Mouse (Mus musculus): Measurements from ENCODE around the gene Mxra7.

The Mxra7 gene

DNA sequence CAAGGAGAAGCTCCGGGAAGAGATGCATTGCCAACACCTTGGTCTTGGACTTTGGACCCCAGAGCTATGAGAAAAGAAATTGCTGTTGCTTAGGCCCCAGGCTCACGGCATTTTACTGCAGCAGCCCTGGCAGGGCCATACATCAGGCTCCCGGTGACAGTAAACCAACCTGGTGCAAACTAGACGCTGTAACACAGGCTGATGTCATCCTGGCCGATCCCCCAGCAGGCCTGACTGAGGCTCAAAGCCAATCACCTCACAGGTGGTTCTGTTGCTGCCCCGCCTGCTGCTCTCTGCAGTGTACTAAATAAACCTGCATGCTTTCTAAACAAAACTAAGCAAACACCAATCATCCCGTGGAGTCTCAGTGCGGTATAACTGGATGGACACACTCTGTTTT is 9.1 kb downstream of the Mxra7 start:
- DNase-seq (ENCODE audit: low spot score): no peak

DNA sequence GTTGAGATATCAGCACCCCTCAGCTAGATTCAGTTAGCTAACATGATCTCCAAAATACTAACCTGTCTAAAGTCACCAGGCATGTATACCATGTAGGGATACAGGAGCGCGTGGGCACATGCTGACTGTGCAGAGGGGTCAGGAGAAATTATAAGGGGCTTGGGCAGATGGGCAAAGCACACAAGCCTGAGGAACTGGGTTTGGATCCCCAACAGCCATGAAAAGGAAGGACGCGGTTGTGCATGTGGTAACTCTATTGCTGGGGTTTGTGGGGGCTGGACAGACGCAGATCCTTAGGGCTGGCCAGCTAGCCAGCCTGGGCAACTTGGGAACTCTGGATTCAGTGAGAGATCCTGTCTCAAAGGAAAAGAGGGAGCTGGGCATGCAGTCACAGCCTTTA is 10.3 kb downstream of the Mxra7 start:
- DNase-seq (ENCODE audit: low spot score): no peak

DNA sequence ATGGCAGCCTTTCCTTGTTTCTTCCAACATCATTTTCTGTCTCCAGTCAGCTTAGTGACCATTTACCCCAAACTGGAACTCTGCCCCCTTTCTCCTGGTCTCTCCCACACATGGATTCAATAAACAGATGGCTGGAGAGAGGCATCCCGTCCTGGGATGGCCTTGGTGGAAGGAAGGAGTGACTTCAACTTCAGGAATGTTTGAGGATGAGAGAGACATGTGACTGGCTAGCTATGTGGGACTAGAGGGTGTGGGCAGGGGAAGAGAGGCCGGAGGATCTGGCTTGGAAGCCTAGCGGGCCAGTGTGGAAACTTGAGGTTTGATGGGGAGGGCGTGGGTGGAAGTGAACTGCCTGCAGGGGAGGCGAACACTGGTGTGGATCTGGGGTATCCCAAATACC is 11.1 kb downstream of the Mxra7 start:
- DNase-seq (ENCODE audit: low spot score): peak; percentile 57

DNA sequence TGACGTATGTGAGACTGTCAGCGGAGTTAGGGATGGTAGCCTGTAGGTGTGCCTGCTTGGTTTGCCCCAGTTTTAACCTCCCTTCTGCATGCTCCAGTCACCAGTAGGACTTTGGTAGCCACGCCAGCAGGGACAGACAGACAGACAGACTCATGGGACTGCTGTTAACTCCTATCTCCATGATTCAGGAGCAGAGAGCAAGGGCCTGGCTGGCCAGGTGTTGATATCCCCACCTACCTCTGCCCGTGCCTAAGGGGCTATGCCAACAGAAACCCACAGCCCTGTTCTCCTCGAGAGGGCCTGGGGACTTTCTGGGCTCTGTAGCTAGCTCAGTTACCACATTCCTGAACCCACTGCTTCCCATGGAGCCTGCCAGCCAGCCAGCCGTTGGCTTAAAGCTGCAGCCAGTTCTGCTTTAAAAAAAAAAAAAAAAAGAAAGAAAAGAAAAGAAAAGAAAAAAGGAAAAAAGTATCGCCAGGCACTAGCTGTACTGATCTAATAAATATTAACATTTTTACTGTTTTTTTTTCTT is 12.9 kb downstream of the Mxra7 start:
- no peak for DNase-seq (ENCODE audit: low spot score)

DNA sequence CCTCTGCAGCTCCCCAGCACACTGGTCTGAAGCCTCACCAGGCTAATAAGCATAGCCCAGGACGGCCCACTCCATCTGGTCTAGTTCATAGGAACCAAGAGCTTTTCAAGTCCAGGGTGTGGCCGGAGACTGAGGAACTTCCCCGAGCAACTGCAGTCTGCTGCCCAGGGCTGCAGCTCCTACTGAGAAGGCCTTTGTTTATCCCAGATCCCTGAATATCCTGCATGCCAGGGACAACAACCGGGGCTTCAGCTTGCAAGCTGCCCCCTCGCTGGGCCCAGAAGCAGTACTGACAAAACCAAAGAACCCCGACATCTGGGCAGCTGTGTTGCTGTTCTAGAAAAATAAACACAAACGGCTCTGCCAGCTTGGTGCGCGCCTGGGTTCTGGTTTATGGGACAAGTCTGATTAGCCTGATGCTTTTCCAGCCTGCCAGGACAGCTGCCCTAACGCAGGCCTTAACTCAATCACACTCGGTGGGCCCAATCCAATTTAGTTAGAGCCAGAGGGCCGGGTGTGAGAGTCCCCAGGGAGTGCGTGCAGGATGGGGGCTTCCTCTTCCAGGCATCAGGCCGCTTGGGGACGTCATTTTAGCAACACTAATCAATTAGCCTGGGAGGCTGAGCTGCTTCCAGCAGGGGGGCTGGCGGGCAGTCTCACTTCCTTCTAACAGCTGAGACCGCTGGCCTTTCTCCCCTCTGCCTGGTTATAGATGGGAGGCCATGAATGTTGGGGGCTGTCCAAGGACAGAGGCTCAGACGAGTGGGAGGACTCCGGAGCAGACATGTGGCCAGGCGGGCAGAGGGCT is 13.6 kb downstream of the Mxra7 start:
- DNase-seq (ENCODE audit: low spot score): peak; percentile 56

DNA sequence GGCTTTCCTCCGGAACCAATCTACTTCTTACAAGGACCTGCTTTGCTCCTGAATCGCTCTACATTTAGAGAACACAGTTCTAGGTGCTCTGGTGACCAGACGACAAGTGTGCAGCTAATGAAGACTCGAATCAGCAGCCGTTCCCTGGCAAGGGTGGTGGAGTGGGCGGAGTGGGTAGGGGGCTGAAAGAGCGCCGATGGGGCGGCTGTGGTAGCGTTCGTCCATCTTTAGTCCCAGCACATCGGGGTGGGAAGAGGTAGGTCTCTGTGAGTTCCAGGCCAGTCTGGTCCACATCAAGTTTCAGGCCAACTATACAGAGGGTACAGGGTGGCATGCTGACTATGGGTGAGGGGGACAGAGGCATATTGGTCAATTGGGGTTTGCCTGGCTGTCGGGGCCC is 14.2 kb downstream of the Mxra7 start:
- no peak for DNase-seq (ENCODE audit: low spot score)

DNA sequence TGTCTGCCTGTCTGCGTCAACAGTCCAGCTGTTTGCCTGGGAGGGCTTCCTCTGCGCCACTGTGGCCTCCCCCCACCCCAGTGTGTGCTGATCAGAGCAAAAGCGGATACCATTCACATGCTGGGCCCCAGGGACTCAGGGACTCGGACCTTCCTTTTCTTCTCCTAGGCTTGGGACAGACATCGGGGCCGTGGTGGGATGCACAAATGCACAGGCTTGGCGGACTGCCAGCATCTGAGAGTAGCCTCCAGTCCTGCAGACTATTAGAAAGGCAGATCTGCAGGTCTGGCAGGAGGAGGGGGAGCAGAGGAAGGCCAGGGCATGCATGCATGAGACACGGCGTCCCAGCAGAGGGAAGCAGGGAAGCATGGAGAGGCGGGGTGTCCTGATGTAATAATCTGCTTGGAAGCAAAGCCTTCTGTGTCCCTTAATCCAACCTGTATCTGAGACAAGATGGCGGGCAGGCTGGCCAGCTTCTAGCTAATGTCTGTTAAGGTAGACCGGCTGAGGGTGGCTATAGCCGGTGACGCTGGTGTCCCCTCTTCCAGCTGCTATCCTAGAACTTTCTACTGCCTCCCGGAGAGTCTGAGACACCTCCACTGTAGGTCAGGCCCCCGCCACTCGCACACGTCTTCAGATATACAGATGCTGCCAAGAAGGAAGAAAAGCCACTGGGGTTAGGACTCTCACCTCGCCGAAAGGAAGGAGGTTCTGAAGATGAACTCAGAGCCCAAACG is 14.9 kb downstream of the Mxra7 start:
- DNase-seq (ENCODE audit: low spot score): no peak

DNA sequence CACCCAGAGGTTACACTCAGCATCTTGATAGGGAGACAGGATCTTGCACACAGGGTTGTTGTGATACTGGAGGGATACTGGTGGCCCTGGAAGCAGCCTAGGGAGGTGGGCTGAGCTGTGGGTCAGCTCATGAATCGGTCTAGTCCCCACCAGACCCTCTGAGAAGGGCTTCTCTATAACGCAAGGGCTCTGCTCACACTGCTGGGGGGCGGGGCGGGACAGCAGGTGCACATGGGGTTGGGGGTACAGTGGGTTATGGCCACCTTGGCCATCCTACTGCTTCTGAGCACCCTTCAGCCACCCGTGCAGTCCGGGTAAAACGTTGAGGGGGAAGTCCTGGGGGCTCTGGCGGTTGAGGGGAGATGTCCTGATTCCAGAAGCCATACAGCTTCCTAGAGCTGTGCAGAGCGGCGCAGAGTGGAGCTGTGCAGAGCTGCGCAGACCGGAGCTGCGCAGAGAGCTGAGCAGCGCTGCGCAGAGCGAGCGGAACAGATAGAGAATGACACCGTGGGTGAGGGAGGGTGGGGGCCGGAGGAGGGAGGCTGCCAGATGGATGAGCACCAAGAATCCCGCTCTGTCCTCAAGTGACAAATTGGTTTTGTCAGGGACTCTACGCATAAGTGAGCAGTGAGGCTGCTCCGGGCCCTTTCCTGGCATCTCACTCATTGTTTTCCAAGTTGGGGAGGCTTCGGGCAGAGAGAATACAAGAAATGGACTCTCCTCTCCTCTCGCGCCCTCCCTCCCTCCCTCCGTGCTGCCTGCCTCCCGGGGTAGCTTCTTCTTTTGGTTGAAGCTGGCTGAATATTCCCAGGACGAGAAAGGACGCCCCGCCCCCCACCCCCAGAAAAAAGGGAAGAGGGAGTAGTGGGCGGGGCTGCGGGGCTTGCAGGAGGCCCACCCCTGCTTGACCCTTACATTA is 16.6 kb downstream of the Mxra7 start:
- DNase-seq (ENCODE audit: low spot score): peak; percentile 46

DNA sequence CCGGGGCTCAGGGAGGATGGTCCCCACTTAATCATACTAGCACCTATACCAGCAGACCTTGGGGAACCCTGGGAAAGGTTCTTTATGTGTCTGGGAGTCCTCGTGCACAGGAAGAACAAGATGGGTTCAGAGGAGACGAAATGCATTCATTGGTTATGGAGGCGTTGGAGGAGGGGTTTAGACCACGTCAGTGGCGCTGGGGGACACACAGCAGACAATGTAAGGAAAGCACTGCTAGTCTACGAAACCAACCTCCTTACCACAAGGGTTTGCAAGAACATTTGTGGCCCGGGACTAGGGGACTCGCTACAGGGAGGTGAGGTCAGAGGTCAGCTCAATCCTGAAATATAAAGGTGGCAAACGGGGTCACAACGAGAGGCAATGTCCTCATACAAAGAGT is 17.3 kb downstream of the Mxra7 start:
- DNase-seq (ENCODE audit: low spot score): no peak

DNA sequence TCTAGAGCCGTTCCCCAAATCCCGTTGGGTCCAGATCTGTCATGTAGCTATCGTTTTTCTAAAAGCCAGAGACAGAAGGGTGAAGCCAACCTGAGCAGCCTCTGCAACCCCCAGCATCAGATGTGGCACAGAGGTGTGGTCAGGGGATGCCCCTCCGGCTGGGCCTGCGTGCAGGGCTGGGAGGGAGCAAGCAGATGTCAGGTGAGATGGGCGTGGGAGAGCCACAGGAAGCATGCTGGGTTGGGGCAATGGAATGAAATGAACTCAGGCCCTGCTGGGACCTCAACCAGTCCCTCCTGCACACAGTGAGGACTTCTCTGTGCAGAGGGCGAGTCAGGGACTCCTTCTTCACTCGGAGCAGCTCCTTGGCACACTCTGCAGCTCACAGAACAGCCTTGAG is 18.3 kb downstream of the Mxra7 start:
- DNase-seq (ENCODE audit: low spot score): no peak

DNA sequence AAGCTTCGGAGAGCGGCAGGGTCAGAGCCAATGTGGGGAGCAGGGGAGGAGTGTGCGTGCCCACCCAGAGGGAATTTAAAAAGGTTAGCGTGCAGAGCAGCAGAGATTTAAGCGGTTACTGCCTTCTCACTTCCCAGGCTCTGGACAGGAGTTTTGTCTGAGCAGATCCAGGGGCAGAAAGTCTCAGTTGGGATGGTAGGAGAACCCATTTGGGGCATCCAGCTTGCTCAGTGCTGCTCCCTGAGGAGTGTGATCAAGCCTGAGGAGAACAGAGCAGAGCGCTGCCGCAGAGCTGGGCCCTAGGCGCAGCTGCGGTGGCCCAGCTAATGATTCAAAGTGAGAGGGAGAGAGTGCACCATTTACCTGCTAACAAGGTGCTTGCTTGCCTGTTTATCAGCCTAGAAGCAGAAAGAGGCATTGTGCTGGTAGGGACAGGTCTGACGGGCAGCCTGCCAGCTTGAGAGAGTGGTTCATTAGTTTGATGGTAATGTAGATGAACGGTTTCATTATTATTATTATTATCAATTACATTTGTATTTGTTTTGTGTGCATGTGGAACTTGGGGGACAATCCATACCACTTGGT is 18.9 kb downstream of the Mxra7 start:
- no peak for DNase-seq (ENCODE audit: low spot score)

DNA sequence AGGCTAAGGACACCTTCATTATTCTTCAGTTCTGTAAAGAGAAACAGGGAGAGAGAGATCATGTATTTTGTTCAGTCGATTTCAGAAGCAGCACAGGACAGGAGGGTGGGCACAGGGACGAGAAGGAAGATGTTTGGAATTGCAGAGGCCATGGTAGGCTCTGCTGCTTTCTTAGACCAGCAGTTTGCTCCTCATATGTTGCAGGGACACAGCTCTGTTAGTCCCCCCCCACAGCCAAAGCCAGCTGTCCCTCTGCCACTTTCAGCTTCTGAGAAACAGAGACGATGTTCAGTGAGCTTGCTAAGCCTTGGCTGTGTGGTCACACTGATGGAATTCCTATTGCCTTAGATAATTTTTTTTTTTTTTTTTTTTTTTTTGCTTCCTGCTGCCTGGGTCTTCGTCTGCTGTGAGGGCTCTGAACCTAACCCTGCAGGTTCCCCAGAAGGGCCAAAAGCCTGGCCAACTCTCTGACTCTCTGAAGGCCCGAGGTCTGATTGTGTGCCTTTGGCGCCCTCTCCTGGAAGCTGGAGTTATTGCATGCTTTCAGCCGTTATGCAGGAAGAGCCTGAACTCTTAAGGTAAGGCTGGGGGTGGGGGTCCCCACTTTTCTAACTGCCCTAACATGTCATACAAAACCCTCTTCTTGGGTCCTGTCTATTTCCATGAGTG is 19.8 kb downstream of the Mxra7 start:
- DNase-seq (ENCODE audit: low spot score): peak; percentile 85

DNA sequence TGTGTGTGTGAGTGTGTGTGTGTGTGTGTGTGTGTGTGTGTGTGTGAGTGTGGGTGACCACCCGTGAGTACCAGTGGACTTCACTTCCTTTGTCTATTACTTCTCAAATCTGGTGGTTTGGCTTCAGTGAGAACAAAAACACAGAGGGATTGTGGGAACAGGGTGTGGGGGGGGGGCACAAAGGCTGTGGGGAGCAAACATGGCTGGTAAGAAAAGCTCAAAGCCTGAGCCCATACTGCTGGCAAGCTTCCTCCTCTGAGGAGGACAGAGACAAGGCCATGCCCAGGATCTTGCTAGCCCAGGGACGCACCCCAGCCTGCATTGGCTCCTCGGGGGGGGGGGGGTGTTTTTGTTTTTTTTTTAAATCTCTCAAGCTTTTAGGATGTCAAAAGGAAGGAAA is 20.3 kb downstream of the Mxra7 start:
- no peak for DNase-seq (ENCODE audit: low spot score)

DNA sequence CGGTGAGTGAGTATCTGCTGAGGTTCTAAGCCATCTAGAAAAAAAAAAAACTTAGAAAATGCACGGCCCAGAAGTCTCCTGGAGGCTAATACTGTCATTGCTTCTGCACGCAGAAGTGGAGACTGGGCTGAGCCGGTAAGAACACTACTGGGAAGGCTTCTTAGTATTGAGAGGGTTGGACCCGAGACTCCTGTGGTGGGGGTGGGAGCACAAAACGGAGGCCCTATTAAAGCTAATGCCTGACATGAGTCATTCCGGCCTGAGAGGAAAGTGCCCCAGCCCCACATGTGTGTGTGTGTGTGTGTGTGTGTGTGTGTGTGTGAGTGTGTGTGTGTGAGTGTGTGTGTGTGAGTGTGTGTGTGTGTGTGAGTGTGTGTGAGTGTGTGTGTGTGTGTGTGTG is 20.7 kb downstream of the Mxra7 start:
- no peak for DNase-seq (ENCODE audit: low spot score)

DNA sequence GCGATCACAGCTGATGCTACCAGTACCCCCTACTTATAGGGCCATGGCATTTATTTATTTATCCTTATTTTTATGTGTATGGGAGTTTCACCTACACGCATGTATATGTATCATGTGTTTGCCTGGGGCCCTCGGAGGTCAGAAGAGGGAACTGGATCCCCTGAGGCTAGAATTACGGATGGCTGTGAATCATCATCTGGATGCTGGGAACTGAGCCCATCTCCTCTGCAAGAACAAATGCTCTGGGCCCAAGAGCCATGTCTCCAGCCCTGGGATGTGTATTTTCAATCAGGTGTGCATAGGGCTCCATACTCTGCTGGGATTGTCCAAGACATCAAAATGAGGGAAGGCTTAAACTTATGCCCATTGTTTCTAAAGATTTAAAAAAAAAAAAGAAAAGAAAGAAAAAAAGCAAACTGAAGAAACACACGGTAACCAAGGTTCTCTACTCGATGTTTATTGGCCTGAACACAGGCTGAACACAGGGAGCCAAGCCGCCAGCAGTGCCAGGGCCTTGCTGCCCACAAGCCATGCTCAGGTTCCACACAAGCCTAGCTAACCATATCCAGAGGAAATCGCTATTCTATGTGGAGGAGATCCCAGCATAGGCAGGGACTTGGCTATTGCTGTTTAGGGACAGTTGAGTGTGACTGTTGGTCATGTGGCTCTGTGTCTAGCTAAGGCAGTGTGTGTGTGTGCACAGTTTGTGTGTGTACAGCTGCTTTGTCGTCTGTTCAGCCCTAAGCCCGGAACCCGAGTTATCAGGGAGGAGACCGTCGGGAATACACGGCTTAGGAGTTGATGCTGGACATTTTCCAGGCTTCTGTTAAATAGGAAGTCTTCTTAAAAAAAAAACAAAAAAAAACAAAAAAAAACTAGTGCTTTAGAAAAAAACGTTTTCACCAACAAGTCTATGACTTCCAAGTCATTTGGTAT is 21.4 kb downstream of the Mxra7 start:
- DNase-seq (ENCODE audit: low spot score): no peak

DNA sequence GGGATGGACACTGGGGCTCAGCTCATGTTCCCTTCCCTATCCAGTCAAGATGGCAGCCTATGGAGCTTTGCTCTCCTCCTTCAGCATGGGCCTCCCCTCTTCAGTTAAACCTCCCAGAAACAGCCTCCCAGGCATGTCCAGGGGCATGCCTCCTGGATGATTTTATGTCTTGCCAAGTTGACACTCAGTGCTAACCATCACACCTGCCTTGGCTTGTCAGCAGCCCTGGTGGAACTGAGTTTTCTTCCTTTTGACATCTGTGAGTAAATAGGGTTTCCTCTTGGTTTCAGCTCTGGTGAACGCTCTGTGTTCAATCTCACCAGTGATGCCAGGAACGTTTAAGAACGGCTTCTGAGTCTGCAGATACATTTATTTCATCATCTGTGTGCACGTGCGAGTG is 25.1 kb downstream of the Mxra7 start:
- no peak for DNase-seq (ENCODE audit: low spot score)

DNA sequence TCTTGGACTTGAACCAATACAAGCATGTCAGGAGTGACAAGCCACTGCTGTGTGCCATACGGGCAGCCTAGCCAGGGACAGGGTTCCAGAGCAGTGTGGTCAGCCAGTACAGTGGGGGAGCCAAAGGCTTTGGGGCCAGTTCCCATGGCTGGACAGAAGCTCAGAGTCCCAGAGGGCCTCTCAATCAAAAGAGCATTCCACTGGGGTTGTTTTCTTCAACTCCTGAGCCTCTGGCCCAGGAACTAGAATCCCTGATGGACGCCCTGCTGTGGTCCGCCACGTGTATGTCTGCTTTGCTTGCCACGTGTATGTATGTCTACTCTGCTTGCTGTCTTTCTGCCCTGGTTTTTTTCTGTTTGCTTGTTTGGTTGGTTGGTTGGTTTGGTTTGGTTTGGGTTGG is 26.7 kb downstream of the Mxra7 start:
- no peak for DNase-seq (ENCODE audit: low spot score)

DNA sequence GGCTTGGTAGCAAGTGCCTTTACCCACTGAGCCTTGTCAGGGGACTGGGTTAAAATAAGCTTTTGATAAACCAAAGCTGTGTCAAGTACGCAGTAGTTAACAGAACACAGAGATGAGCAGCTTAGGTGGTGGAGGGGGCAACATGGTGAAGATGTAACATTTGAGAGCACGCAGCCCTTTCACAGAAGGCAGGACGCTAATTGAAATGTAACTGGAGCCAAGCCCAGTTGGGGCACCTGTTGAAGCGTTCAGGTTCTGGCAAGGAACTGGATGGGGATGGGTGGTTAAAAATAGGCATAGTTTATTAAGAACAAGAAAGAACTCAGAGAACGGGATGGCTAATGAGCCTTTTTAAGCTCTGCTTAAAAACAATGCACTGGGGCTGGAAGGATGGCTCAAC is 28.5 kb downstream of the Mxra7 start:
- DNase-seq (ENCODE audit: low spot score): no peak

DNA sequence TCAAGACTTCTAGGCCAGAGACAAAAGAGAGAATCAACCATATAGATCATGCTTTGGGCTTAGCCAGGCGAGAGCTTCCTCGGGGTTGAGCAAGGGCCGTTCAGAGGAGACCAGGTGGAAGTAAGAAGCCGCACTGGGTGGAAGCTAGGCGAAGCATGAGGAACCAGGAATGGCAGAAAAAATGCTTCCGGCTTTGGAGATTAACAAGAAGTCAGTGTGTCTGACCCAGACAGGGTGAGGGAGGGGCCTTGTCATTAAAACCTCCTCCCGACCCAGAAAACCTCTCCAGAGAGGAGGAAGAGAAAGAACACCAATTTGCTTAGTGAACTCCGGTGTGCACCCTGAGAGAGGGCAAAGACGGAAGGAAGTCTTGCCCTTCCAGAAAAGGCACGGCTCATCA is 43.6 kb downstream of the Mxra7 start:
- DNase-seq (ENCODE audit: low spot score): no peak

DNA sequence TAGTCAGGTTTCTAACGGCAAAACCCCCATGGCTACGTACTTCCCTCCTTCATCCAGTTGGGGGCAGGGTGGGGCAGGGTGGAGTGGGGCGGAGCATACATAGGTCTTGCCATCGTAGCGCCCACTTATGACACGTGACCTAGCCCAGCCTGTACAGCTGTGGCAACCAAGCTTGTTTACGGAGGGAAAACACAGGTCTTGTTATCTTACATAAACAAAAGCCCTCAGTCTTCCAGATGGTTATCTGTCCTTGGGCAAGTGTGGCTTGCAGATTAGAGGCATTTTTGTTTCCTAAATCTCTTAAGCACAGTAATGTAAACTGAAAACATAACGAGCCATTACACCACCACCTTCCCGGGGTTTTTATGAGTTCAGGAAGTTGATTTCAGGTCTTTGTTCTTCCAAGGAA is 45.1 kb downstream of the Mxra7 start:
- DNase-seq (ENCODE audit: low spot score): no peak
